Mouse (Mus musculus) lung, postnatal 10 days (tissue): ENCODE data around the gene Wwox.

Experiments used
- DNase-seq: peaks from one replicate; pipeline ENCODE4 v3.0.0; 2021

Wwox gene

GRCm38 (mm10) chr8:114878449-114879276 lies 439.2 kb downstream of the Wwox start:
- DNase-seq, result no peak

DNA sequence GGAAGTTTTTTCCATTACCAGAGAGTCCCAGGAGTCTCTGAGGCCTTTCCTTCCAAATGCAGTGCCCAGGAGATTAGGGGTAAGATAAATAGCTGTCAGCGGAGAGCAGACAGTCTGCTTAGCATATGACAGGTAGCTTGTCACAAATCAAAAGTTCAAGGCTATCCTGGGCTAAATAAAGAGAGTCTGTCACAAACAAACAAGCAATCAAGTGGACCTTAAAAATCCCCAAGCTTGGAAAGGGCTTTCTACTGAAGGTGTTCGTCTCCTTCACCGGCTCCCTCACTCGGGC lies 439.8 kb downstream of the Wwox start:
- DNase-seq, result no peak

- no peak for DNase-seq
Measured at GRCm38 (mm10) chr8:114879678-114880077, 440.2 kb downstream of the Wwox start.

DNA sequence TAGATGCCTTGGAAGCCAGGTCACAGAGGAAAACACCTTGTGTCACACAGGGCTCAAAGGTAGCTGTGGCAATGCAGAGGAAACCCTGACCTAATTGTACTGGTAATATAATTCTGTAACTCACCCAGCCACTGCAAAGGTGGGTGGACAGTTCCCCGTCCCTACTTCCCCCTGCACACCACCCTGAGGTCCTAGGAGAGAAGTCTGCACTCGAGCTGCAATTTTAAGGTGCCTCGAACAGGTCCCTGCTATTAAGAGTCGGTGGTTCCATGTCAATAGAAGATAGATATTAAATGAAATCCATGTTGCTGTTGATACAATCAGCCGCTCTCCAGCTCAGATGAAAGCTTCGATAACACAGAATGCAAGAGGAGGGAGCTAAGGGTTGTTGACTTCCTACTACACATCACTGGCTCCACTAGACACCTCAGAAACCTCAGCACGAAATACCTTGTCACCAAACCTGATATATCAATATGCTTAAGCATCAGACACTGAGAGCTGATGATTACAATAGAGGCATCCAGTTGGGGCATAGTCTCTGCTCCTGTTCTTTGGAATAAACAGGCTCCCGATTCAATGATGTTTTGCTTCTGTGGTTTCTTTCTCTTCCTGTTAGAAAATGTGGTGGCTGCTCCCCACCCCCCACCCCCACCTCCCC lies 441.1 kb downstream of the Wwox start:
- no peak for DNase-seq

DNA sequence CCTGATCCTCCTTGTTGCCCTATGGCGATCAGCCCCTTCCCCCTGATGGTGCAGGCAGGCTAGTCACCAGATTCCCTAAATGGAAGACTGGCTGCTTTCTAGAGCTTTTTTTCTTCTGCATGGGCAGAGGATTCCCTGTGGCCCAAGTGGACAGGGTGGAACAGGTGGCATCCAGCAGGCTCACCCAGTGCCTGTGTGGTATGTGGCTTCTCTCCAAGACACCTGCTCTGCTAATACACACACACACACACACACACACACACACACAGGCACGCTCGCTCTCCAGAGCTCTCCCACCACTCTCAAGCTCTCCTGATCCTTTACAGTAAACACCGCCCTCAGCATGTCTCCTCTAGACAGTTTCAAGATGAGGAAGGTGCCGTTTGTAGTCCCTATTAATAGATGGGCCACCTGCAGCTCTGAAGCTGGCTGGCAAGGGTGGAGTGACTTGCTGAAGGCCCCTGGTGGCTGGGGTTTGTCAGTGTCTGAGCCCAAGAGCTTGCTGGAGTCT lies 442.5 kb downstream of the Wwox start:
- peak; percentile 44 for DNase-seq

DNA sequence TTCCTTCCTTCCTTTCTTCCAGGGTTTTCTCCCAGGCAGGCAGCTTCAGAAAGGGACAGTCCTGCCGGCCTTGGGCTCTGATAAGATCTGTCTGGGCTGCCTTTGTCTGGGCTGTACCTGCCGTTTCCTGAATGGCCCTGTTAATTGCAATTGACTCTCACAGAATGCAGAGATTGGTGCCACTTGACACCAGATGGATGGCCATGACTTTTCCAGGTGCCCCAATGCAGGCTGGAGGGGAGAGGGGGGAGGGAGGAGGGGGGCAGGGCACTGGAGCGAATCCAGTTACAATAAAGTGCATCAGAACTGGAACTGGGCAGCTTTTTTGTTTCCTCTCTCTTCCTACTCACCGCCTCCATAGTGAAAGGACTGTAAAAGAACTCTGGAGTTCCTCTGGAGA lies 443.0 kb downstream of the Wwox start:
- no peak for DNase-seq

DNA sequence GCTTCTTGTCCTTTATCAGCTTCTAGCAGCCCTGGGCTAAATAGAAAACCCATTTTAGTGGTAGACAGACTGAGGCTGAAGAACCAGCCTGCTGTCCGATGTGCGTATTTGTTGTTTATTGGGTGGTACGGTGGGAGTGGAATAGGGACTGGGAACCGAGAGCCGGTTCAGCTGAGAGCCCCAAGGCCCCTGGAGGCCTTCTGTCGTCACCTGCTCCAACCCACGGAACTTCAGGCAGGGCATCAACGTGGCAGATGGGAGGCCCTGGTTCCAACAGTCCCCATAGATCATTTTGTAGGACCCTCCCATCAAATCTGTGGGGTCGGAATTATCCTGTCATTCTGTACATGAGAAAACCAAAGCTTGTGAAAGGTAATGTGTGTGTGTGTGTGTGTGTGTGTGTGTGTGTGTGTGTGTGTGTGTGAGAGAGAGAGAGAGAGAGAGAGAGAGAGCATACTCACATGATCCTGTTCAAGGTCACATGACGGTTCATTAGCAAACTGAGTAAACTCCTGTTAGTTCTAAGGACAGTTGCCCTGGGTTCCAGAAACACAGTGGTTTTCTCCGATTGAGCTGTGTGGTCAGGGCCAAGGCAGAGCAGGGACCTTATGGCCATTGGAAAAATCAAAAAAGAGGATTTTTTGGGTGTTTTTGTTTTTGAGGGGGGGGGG lies 443.6 kb downstream of the Wwox start:
- DNase-seq, result no peak

DNA sequence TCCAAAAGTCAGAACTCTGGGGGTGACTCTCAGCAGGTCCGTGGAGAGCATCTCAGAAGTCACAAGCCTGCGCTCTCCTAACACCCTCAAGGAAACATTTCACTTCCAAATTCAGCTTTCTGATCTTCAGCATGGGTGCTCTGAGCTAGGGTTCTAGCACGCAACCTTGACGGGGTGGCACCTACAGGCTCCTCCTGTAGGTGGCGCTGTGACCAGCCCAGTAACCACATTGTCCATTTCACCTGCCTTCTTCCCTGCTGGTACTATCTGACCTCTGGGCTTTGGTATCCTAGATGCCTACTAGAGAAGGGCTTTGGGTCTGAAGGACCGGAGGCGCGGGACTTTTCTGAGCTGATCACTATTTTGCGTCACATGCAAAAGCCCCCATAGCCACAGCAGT lies 444.5 kb downstream of the Wwox start:
- DNase-seq, result no peak

GRCm38 (mm10) chr8:114885026-114885592 lies 445.7 kb downstream of the Wwox start:
- DNase-seq, result no peak

DNA sequence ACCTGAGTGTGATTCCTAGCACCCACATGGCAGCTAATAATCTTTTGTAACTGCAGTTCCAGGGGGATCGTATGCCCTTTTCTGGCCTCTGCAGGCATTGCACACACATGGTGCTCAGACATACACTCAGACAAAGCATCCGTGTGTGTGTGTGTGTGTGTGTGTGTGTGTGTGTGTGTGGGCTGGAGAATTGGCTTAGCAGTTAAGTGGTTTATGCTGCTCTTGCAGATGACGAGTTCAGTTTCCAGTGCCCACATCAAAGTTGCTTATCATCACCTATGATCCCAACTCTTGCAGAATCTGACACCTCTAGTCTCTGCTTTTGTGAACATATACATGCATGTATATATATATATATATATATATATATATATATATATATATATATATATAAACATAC lies 448.9 kb downstream of the Wwox start:
- DNase-seq, result no peak

DNA sequence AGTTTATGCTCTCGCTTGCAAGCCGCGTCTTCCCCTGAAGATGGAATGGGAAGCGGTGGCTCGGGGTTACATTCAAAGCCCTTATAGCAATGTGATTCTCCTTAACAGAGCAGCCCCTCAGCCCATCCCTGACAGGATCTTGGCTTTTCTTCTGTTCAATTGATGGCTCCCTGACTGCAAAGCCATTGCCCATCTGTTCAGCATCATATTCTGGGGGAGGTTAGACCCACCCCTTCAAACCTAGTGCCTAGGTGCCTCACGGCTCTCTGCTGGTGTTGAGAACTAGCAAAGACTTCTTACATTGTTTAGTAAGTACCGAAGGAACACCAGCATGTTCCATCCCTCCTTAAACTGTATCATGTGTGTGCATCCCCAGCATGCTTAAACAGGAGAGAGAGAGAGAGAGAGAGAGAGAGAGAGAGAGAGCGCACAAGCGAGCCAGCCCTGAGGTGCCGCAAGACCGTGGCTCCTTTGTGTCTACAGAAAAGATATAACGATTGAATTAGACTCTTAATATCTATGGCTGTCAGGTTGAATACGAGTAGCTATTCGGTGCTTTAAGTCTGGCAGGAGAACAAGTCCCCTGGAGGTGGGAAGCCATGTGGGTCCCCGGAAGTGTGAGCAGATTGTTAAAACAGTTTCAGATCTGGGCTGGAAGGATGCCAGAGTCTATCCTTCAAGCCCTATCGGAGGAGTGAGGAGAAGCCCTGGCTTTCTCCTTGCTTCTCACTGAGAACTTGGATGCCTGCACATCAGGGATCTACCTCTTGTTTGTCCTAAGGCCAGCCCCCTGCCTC lies 450.3 kb downstream of the Wwox start:
- DNase-seq, result no peak

GRCm38 (mm10) chr8:114890478-114890877 lies 451.0 kb downstream of the Wwox start:
- no peak for DNase-seq

GRCm38 (mm10) chr8:114891252-114891651 lies 451.8 kb downstream of the Wwox start:
- DNase-seq, result no peak

DNA sequence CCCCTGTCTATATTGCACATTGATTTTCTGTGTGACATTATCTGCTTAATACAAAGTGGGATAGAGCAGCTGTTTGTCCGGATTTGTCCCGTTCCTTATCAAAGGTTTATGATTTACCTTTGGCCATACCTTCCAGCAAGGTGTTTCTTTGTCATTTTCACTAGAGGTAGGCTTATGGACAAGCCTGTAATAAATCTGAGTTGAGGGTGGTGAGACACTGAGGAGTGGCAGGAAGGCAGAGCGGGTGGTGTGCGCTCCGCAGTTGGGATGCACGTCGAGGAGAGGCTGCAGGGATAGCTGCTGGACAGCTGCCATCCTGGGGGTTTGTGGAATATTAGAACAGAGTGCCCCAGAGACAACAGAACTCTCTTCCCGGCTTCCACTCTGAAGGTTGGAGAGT lies 458.0 kb downstream of the Wwox start:
- no peak for DNase-seq

GRCm38 (mm10) chr8:114899157-114899556 lies 459.7 kb downstream of the Wwox start:
- no peak for DNase-seq

DNA sequence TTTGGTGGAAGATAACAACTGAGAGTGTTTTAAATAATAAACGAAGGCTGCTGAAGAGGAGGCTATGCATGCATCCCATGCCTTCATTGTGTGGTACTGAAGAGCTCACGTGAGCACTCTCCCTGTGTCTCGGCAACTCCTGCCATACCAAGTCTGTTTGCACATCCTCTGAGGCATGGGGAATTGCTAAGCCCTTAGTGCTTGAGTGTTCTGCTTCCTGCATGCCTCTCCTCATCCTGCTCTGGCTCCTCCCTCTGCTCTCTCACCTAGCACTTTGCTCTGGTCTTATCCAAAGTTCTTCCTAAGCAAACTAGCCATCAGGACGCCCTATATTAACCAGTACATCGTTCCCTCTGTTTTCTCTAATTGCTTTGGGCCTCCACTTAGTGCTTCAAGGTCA lies 463.1 kb downstream of the Wwox start:
- DNase-seq, result peak; percentile 16

GRCm38 (mm10) chr8:114908086-114908485 lies 468.6 kb downstream of the Wwox start:
- DNase-seq, result no peak

DNA sequence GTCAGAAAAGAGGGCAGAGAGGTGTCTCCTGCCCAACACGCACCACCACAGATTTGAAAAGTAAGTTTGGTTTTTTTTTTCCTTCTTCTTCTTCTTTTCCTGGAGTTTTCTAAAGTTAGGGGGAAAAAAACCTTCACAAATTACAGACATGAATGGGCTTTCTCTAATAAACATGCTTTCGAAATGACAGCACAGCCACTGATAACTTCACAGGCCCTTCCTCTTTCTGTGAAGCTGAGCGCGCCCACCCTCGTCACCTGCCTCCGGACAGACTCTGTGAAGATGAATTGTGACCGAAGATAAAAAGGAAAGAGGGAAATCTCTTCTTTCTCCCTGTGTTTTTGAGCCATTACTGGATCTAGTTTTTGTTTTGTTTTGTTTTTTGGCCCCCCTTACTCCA lies 469.1 kb downstream of the Wwox start:
- DNase-seq, result no peak

DNA sequence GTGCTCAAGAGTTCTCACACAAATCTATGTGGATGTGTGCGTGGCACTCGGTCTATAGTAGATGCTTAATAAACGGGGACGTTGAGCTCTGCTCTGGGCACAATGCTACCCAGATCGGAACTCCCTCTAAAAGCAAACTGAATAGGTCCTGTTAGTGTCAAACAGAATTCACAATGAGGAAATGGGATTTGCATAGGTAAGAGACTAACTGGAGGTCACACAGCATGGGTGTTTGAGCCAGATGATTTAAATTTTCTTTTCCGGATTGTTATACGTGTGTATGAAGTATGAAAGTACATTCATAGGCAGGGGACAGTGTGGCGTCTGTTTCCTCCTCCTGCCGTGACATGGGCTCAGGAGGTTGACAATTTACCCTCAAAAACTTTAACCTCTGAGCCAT lies 469.7 kb downstream of the Wwox start:
- DNase-seq, result no peak

DNA sequence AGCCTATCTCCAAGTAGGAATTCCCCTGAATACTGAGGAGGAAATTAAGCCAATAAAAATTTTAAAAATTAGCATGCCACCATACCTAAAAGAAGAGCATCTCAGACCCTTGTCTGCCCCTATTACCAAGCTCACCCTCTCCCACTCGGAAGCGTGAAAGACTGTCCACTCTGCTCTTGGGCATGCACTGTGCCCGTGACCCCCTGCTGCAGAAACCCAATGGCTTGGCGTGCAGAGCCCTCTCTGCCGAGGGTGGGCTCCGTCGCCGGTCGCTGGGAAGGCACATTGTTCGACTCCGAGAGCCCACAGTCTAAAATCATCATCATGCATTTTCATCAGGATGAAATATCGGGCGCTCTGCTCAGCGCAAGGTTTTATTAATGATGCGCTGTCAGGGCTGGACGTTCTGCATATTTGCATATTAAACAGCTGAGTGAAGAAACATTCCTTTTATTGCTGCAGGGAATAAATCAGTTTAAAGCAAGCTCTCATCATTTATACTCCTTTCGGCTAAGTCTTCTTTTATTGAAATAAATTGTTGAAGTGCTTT lies 471.7 kb downstream of the Wwox start:
- DNase-seq, result no peak

DNA sequence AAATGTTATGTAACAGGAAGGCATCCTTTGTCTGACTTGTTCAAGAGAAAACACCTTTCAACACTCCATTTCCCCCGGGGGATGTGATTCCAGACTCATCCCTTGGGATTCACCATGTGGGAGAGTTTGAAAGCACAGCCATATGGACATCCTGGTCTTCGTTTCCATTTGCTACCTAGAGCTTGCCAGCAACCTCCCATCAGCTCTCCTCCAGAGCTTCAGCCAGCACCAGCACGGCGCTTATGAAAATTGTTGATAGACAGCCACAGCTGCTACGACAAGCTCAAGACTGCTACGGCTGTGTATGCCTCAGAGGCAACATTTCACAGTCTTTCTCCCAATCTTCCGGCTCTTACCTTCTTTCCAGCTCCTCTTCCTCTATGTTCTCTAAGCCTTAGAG lies 484.2 kb downstream of the Wwox start:
- DNase-seq, result no peak

- DNase-seq, result no peak
Measured at GRCm38 (mm10) chr8:114927412-114927811, 488.0 kb downstream of the Wwox start.

GRCm38 (mm10) chr8:114927917-114928316 lies 488.5 kb downstream of the Wwox start:
- DNase-seq, result no peak
